Mouse (Mus musculus) left cerebral cortex, postnatal 14 days (tissue): ENCODE measurements around the gene Atp5g1. TPM values are rescaled to one million over a fixed set of nuclear protein-coding genes. Genes with fewer than 3 reads are reported as not detected.

Experiments
- DNase-seq, 2 experiments: peaks; one replicate each; pipeline ENCODE4 v3.0.0; 2021 to 2022; ENCODE audit warnings: low spot score in 2 of 2, mixed read lengths in 1 of 2
- intact Hi-C: fragments of 180-260 bp; cut with DNase I; formaldehyde crosslinking; loops from one replicate; pipeline ENCODE4 v1.15.1; 2025
- total RNA-seq, 2 experiments: library from RNA; stranded (reverse); gene quantifications; 2 replicates each; pipeline ENCODE4 v1.2.3; 2021

Gene Atp5g1
- total RNA-seq, 2 experiments from 2014 or later, result 590 to 620 TPM

DNA sequence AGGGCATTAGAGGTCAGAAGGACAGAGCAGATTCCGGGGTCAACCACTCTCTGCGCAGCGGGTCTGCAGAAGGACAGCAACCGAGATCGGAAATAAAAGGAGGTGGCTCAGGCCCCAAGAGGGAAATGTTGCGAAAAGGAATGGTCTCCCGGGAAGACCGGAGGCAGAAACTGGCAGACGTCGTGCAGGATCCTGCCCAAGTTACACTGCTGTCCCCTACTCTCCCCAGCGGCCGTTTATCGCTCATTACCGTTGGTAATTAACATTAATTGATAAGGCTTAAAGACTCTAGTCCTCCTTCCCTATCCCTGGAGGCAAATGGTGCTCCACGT, 327 bp downstream of the Atp5g1 start:
- intact Hi-C loops, result loop anchor here (1.0 kb wide), 1 partner anchor 10 kb away; the partner anchor contains the start of gene Ube2z
- DNase-seq, result peak; percentile 18 to 27

DNA sequence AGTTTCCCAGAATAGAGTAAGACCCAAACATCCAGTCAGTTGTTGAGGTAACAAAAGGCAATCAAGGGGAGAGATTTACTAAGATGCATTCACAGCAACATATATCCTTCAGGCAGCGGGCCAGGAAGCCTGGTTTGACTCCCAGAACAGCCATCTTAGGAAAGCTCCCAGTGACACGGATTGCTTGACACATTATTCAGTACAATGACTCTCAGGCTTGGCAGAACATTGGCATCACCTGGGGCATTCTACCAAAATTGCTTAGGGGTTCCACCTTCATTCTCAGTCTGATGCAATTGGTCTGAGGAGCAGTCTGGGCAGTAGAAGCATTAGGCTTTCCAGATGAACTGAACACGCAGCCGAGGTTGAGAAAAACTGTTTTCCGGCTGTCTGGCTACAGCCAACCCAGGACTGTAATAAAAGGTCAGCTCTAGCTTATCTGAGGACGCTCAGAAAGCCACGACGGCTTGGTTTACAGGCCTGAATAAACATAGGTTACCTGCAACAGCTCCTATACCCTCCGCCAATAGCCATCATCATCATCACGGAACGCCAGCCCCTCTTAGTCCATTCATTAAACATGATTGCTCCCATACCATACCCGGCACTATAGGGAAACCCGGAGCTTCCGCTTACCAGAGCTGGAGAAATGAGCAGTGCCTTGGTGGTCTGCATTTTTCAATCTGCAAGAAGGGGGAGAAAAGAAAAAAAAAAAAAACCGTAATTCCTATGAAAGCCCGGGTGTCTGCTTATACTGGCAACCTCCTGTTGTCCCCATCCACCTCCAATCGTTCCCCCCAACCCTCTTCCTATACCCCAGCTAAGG, 906 bp downstream of the Atp5g1 start:
- DNase-seq, result peak; percentile 20 to 64
- intact Hi-C loops, result loop anchor here (1.0 kb wide), 1 partner anchor 9 kb away; the partner anchor contains the start of gene Ube2z

DNA sequence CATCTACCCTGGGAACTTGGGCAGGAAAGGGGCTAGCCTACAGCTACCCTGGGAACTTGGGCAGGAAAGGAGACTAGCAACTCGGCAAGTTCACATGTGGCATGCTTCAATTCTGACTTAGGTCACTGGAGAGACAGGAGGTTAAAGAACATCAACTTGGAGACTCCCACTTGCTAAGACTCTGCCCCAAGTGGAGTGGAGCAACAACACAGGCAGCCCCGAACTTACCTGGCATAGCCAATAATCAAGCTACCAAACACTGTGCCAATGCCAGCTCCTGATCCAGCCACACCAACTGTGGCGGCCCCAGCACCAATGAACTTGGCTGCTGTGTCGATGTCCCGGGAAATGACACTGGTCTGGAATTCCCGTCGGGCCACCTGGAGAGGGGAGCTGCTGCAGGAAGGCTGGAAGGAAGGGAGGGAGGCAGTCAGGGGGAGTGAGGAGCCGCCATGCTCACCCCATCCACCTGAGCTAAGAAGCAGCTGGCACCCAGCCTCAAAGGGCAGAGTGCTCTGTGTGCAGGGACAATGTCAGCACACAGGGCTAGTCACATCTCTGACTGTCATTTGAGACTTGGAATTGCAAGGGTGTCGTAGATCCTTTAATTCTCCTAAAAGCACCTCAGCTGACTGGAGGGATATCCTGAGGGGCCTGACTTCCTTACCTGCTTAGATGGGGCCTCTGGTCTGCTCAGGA, 2.0 kb downstream of the Atp5g1 start:
- DNase-seq, result no peak
- intact Hi-C loops, result no loop called here

DNA sequence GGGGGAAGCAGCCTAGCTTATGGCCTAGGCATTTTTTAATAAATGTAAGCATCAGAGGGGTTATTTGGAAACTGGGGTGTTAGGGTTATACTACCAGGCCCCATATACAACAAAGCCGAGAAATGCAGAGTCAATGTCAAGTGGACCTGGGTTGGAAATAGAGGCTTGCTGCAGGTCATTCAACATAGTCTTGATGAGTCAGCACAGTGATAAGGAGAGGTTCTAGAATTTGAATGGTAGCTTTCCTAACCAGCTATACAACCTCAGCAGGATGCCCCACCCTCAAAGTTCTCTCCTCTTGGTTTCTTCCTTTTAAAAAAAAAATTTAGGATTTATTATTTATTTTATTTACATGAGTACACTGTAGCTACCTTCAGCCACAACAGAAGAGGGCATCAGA, 4.5 kb downstream of the Atp5g1 start:
- intact Hi-C loops, result no loop called here
- no peak for DNase-seq

DNA sequence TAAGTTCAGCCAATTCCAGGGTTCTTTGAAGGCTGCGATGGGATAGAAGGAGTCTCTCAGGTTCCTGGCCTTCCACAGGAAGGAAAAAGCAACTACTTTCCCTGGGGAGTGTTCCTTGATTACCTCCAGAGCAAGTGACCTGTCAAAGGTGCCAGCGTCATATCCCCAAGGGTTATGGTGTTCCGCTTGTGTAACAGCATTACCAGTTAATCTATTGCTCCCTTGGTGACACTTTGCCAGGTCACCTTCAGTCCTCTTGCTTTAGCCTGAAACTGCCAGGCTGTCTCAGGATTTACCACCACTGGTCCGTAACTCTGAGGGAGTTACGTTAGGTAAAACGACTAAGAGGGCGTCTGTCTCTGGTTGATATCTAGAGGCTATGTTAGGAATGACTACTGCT, 5.1 kb downstream of the Atp5g1 start:
- DNase-seq, result no peak
- intact Hi-C loops, result no loop called here

DNA sequence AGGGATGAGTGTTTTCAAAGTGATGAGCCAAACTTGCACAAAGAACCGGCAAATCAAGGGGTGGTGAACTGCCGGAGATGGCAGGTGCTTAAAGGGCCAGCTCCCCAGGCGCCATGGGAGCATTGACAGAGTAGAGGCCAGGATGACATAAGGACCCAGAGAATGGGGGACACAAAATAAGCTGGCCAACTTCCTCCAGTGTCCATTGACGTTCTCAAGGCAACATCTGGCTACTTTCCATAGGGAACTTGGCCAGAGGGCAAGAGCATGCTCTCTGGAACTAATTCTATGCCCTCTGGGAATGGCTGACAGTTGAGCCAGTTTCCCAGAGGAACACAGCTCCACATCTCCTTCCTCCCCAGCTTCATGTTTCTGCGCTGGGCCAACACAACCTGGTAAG, 7.2 kb downstream of the Atp5g1 start:
- DNase-seq, result no peak
- intact Hi-C loops, result no loop called here

DNA sequence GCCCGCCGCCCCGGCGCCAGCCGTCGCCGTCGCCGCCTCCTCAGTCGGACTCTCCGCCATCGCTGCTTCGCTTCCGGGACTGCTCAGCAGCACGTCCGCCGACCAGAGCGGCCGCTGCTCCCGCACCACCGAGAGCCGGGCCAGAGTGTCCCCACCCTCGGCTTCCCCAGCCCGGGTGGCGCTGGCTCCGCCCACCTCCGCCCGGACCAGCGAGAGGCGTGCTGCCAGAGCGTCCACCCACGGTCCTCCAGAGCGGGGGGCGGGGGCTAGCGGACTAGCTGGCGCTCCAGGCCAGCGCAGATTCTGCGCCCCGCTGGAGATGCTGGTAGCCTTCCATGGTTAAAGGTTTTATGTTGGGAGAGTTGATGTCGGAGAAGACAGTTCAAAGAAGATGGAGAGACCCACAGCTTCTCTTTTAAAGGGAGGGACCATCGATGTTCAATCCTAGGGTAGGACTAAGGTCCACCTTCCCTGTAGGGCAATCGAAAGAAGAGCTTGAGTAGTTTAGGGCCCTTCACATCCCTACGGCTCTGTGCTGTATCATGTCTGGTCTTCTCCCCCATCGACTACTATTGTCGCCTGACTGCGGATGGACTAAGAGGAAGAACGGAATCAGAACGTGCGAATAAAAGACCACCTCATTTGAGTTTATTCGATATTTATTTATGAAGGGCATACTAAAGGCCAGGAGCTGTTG, 10.1 kb downstream of the Atp5g1 start, which contains the start of gene Ube2z:
TSS of gene Ube2z (minus strand) at position 174 of the 697 bp plus-strand sequence.
- DNase-seq, result peak; percentile 96 to 97
- intact Hi-C loops, result loop anchor here (1.0 kb wide), 1 partner anchor 10 kb away; the partner anchor contains the start of gene Atp5g1

DNA sequence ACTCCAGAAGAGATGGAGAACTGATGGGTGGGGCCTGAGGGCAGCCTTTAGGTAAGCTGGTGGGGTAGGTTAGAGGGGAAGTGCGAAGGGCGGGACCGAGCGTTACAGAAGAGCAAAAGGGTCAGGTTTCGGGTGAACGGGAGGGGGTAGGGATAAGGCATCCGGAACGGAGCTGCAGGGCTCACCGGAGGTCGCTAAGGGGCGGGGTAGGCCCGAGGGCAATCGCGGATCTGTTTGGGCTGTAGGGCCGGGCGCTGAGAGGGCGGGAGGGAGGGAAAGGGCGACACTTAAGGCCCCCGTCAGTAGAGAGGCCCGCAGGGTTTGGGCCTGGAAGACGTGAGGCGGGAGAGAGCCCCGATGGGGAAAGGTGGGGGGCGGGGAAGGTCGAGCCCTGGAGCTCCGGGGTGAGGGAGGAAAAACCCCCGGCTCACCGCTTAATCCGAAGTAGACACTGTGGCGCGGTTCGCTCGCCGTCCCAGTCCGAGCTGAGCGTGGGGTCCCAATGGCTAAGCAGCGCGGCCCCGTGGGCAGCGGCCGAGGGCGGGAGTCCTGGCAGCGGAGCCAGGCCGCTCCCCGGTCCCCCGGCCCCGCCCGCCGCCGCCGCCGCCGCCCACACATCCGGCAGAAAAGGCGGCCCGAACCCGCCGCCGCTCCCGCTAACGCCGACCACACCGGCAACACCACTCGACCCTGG, 10.8 kb downstream of the Atp5g1 start:
- intact Hi-C loops, result loop anchor here (1.0 kb wide), 1 partner anchor 11 kb away; the partner anchor contains the start of gene Atp5g1
- DNase-seq, result no peak

DNA sequence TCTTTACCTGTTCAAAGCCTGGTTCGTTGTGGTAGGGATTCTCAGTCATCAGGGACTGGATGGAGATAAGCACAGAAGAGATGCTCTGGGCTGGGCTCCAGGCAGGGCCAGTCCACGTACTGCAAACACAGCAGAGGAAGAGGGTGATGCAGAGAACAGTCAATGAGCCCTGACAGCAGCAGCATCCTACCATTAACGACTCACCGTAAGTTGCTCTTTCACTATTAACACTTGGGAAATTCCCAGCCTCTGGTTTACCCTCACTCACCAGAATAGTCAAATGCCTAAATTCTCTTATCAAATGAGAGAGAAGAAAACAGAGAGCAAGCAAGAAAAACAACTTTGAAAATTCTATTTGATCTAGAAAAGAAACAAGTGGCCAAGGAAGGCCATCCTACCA, 17.2 kb downstream of the Atp5g1 start:
- DNase-seq, result no peak
- intact Hi-C loops, result no loop called here

DNA sequence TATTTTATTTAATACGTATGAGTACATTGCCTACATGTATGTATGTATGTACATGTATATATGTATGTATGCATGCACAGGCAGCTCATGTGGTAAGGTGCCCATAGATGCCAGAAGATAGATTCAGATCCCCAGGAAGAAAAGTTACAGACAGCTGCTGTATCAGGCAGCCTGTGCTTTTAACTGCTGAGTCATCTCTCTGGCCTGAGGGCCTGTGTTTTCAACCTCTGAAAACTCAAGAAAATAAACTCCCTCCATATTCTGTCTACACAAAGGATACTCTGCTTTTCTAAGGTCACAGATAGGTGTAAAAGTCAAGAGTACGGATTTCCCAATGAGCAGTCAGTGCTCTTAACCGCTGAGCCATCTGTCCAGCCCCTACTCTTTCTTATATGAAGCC, 24.6 kb downstream of the Atp5g1 start:
- intact Hi-C loops, result no loop called here
- DNase-seq, result no peak

DNA sequence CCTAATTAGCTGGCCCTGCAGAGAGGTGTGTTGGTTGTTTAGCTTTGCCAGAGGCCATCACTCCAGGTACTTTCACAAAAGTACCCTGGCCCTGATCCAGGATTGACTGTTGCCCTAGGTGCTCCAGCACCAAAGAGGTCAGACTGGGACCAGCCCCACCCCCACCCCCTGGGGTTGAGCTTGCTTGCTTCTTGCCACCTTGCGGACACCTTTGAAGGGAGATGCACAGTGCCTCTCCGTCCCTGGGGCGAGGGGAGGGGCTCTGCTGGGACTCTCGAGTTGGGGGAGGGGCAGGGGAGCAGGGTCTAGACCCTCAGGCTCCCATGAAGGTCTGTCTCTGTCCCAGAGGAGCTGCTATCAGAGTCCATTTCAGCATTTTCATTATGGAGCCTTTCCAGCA, 25.5 kb downstream of the Atp5g1 start:
- intact Hi-C loops, result no loop called here
- DNase-seq, result no peak

DNA sequence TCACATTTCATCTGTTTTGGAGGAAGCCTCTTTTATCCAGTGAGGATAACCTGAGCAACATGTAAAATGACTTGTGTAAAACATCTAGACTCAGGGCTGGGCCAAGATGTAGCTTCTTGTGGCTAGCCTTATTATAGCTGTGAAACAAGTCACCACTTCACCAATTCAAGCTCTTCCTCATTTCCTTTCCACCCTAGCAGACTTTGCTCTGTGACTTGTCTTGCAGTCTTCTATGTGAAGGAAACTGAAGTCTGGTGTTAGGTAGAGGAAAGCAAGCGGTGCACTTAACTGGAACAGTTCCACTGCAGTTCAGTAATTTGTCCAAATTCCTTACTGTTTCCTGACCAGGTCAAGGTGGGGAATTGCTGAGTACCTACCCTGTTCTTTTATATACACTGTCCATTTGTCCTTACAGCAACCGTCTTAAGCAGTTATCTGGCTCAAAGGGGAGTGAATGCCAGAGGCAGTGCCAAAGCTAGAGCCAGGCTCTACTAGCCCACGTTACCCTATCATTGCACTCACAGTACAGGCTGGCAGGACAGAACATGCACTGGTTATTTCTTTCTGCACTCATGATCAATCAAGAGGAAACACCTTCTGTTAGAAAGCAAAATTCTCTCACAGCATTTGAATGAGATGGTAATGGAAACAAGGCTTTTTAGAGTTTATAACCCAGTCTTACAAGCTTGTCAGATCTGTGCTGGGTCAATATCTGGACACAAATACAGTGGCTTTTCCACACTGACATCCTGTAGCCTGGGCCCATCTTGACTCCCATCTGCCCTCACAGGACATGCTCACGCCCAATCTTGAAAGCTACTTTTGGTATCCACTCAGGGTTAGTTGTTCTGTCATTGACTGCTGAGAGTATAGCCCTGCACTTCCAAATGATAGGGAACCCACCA, 27.7 kb downstream of the Atp5g1 start:
- DNase-seq, result no peak
- intact Hi-C loops, result no loop called here

DNA sequence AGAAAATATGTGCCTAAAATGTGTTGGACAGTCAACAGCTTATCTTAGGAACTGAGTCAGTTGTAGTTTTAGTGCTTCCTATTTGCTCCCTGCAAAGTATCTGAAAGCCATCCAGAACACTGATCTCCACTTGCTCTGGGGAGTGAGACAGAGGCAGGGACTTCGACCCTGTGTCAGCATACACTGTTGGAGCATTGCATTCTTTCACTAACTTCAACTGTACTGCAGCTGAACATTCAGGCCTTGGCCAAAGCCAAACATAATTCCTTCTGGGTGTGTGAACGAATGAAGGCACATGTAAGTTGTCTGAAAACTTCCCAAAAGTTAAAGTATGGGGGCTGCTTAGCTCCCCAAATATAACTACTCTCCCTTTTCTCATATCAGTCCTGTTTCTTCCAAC, 28.7 kb downstream of the Atp5g1 start:
- intact Hi-C loops, result no loop called here
- DNase-seq, result no peak

DNA sequence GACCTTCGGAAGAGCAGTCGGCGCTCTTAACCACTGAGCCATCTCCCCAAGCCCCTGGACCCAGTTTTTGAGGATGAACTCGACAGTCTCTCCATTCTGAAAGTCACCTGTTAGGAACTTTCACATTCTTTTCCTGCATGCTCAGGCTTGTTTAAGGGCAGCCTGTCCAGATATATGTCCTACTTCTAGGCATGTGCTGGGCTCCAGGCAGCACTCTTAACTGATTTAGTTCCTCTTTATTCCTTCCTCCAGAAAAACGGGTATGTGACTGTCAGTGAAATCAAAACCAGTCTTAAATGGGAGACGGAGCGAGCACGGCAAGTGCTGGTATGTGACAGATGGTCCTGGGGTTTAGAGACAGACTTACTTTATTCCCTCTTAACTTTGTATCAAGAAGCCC, 29.4 kb downstream of the Atp5g1 start:
- intact Hi-C loops, result no loop called here
- DNase-seq, result no peak

DNA sequence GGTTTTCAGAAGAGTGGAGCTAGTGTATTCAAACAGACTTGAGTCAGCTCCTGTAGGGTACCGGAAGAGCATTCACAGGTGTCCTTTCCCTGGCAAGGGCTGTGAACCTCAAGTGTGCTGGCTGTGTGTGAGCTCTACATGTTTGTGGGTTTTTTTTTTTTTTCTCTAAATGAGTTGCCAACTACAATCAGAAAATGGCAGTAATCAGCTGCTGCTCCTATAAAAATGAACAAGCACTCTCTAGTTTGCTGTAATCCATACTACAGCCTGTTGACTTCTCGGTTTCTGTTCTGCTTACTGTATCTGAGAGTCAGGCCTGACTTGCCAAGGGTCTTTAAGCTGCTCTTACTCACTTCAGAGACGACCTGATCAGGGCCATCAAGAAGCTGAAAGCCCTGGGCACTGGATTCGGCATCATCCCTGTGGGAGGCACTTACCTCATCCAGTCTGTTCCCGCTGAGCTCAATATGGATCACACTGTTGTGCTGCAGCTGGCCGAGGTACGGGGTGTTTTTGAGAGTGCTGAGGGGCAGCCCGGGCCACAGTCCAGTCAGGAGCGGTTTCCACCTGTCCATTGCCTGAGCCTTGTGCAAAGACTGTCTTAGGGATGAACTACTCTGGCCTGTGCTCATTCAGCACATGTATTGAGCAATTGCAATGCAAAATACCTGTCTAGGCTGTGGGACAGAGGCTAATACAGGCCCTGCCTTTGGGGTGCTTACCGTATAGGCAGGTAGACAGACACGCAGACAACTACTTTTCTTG, 30.5 kb downstream of the Atp5g1 start:
- DNase-seq, result no peak
- intact Hi-C loops, result no loop called here

DNA sequence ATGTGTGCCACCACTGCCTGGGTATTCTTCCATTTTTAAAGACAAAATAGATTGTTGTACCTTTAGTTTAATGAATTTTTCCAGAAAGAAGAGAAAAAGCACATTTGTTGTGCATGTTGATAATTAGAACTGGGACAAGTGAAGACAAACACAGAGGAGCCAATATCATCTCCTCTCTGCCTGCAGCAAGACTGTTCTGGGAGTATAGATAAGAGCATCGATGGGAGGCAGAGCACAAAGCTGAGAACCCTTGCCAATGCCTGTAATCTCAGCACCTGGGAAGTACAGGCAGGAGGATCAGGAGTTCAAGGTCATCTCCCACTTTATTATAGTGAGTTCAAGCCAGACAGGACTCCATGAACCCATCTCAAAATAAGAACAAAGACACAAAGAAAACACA, 36.9 kb downstream of the Atp5g1 start:
- DNase-seq, result no peak
- intact Hi-C loops, result no loop called here

DNA sequence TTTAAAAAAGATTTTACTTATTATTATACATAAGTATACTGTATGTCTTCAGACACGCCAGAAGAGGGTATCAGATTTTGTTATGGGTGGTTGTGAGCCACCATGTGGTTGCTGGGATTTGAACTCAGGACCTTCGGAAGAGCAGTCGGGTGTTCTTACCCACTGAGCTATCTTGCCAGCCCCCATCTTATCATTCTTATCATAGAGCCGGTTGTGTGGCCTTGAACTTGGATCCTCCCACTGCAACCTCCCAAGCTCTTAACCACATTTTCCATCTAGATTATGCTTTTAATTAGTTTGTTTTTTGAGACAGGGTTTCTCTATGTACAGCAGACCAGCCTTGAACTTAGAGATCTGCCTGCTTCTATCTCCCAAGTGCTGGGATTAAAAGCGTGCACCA, 38.0 kb downstream of the Atp5g1 start:
- intact Hi-C loops, result no loop called here
- DNase-seq, result no peak

DNA sequence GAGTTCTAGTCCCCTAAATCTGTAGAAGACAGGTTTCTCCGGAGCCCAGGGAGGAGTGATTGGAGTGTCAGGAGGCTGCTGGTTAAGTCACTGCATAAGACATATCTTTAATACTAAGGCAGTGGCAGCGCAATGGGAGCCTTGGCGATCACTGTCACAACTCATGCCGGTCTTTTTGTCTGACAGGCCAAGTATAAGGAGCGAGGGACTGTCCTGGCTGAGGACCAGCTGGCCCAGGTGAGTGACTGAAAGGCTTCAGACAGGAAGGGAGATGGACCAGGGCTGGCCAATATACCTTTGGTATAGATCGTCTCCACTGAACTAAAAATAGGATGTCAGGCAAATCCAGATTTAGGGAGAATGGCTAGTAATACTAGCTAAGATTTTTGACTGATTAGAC, 40.3 kb downstream of the Atp5g1 start:
- intact Hi-C loops, result no loop called here
- DNase-seq, result no peak
